ENCODE assay signal across 25 mouse cellular contexts in the genomic region with DNA sequence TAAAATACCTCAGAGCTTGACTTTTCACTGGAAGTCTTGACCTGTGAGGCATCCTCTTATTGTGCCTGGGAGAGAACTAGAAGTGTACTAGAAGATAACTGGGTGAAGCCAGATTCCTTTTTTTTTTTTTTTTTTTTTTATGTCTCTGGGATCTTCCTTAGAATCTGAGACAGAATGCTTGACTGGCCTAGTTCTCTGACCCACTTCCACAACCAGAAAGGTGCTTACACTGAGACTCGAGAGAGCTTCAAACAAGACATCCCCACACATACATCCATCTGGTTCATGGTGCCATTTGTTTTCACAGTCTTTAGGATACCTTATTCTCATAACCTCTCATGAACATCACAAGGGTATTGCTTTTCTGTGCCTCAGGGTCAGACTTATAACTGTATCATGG.
DNase-seq lines count a peak whose midpoint lies in the region; ATAC-seq and TF ChIP-seq lines count a peak whose summit lies in the region.
"Had no signal": no experiment of that assay in that cellular context is flagged by ENCODE, and none has a peak within 500 bp of the region (broad histone marks: within the 10 kb centered on the region; RNA-seq: fewer than 3 reads in every experiment).

No protein-coding gene starts in this region.

- 86% methylated on average over 1 of the region's 1 CpGs for WGBS in heart, embryonic 16.5 days
- whole genome bisulfite sequencing in heart, embryonic 11.5 days (ENCODE audit: insufficient replicate concordance), result 74% methylated on average over 1 of the region's 1 CpGs
- 94% methylated on average over 1 of the region's 1 CpGs for WGBS in liver, adult 2 months
- 77% methylated on average over 1 of the region's 1 CpGs for WGBS in liver, embryonic 12.5 days (ENCODE audit: insufficient replicate concordance)
- 60% methylated on average over 1 of the region's 1 CpGs for WGBS in lung, embryonic 16.5 days

- H3K4me2 ChIP-seq in heart, embryonic 16.5 days (ENCODE audit: low read depth, low read length), result no peak overlapping the region
- no peak overlapping the region for H3K4me2 ChIP-seq in heart, embryonic 11.5 days
- no peak overlapping the region for H3K4me2 ChIP-seq in liver, embryonic 12.5 days
- no peak overlapping the region for H3K4me2 ChIP-seq in lung, embryonic 16.5 days (ENCODE audit: low read depth, low read length)
- H3K4me2 ChIP-seq: hindbrain, embryonic 14.5 days; liver, embryonic 13.5 days; midbrain, embryonic 12.5 days; neural tube, embryonic 12.5 days had no signal

- no peaks in the 10 kb centered on the region for H3K9me3 ChIP-seq in heart, embryonic 16.5 days (replicated peaks; ENCODE audit: control insufficient read depth, low read length)
- no peaks in the 10 kb centered on the region for H3K9me3 ChIP-seq in heart, embryonic 11.5 days (replicated peaks; ENCODE audit: control insufficient read depth, low read length)
- H3K9me3 ChIP-seq in liver, embryonic 12.5 days (replicated peaks), result no peaks in the 10 kb centered on the region
- H3K9me3 ChIP-seq in lung, embryonic 16.5 days (ENCODE audit: control insufficient read depth, low read length), result no peaks in the 10 kb centered on the region
- H3K9me3 ChIP-seq: heart, embryonic 12.5 days; liver, embryonic 13.5 days; midbrain, embryonic 12.5 days; neural tube, embryonic 12.5 days had no signal

- H3K79me2 ChIP-seq in liver, adult 2 months (ENCODE audit: control insufficient read depth, insufficient read depth, low read length), result peaks cover 16% of the 10 kb centered on the region; the same call in 1 of the 2 replicates

- H3K36me3 ChIP-seq in heart, embryonic 16.5 days (ENCODE audit: control insufficient read depth, insufficient read depth), result peaks cover 48% of the 10 kb centered on the region
- H3K36me3 ChIP-seq in heart, embryonic 11.5 days (ENCODE audit: control insufficient read depth, insufficient read depth, low read length), result peaks cover 9% of the 10 kb centered on the region
- peaks cover 73% of the 10 kb centered on the region for H3K36me3 ChIP-seq in liver, adult 2 months (ENCODE audit: control insufficient read depth, insufficient read depth, low read length)
- H3K36me3 ChIP-seq in liver, embryonic 12.5 days, result peaks cover 93% of the 10 kb centered on the region
- H3K36me3 ChIP-seq in lung, embryonic 16.5 days (ENCODE audit: control insufficient read depth, insufficient read depth, low read length), result peaks cover 53% of the 10 kb centered on the region
- H3K36me3 ChIP-seq: midbrain, embryonic 12.5 days; neural tube, embryonic 12.5 days had no signal

- no peak for ATAC-seq in heart, embryonic 16.5 days (replicated peaks; ENCODE audit: extremely low read depth, insufficient read depth, low FRiP score)
- no peak for ATAC-seq in heart, embryonic 11.5 days (replicated peaks; ENCODE audit: insufficient number of reproducible peaks, low FRiP score, low TSS enrichment)
- ATAC-seq in liver, embryonic 12.5 days, result no peak
- ATAC-seq in lung, embryonic 16.5 days (ENCODE audit: low read depth), result no peak
- ATAC-seq: forebrain, embryonic 16.5 days had no signal

- H3K27ac ChIP-seq in heart, embryonic 16.5 days (ENCODE audit: low read length), result peak overlapping the region; percentile 80; the same call in 1 of the 2 replicates
- no peak overlapping the region for H3K27ac ChIP-seq in heart, embryonic 11.5 days (ENCODE audit: low read depth, low read length)
- H3K27ac ChIP-seq in liver, adult 2 months (replicated peaks; ENCODE audit: insufficient read depth, low read depth, low read length), result 0 out of 2 replicates have a peak overlapping the region, but pooled peaks have one; percentile 38
- H3K27ac ChIP-seq in liver, embryonic 12.5 days, result no peak overlapping the region
- peak overlapping the region; percentile 43 for H3K27ac ChIP-seq in lung, embryonic 16.5 days (ENCODE audit: low read length)
- H3K27ac ChIP-seq: hindbrain, embryonic 14.5 days; midbrain, embryonic 12.5 days; neural tube, embryonic 12.5 days had no signal

- H3K4me3 ChIP-seq in heart, embryonic 16.5 days (ENCODE audit: low read length), result no peak overlapping the region
- no peak overlapping the region for H3K4me3 ChIP-seq in heart, embryonic 11.5 days (ENCODE audit: low read depth, low read length)
- no peak overlapping the region for H3K4me3 ChIP-seq in liver, adult 2 months (ENCODE audit: insufficient read depth, low read depth, low read length)
- no peak overlapping the region for H3K4me3 ChIP-seq in liver, embryonic 12.5 days
- no peak overlapping the region for H3K4me3 ChIP-seq in lung, embryonic 16.5 days (ENCODE audit: low read length)
- H3K4me3 ChIP-seq: erythroblast, embryonic 14.5 days; heart, embryonic 12.5 days; liver, embryonic 13.5 days; midbrain, embryonic 12.5 days; myocyte; neural tube, embryonic 12.5 days had no signal

- DNase-seq in liver, adult 2 months (ENCODE audit: extremely low read depth, low read depth, low spot score), result no peak
- DNase-seq in lung, adult 18-20 months, result no peak
- DNase-seq in left cerebral cortex, adult 18-20 months (ENCODE audit: low spot score in 2 of 2), result no peak
- DNase-seq: adrenal gland, postnatal 36 days; B cell, adult 2 months; cerebellum, adult 2 months; cerebellum, postnatal 14 days; gastrocnemius, postnatal 10 days; layer of hippocampus, adult 9-11 months; liver, embryonic 13.5 days; right cerebral cortex, adult 18-20 months; spleen, adult 18-20 months; thymus, adult 18-20 months; thymus, postnatal 25 days had no signal

- H3K9ac ChIP-seq in heart, embryonic 16.5 days (ENCODE audit: low read length), result no peak overlapping the region
- no peak overlapping the region for H3K9ac ChIP-seq in heart, embryonic 11.5 days (ENCODE audit: low read depth, low read length)
- no peak overlapping the region for H3K9ac ChIP-seq in liver, adult 2 months (ENCODE audit: low read depth, low read length)
- H3K9ac ChIP-seq in liver, embryonic 12.5 days, result no peak overlapping the region
- no peak overlapping the region for H3K9ac ChIP-seq in lung, embryonic 16.5 days (ENCODE audit: low read length)
- H3K9ac ChIP-seq: heart, embryonic 12.5 days; hindbrain, embryonic 14.5 days; liver, embryonic 13.5 days; midbrain, embryonic 12.5 days; neural tube, embryonic 12.5 days had no signal

- no peak for TF ChIP-seq CTCF in liver, adult 2 months (IDR thresholded peaks at IDR 0.05; ENCODE audit: low read depth, low read length)

- TF ChIP-seq POLR2A in liver, adult 2 months (IDR thresholded peaks at IDR 0.05; ENCODE audit: extremely low read depth, insufficient read depth, low read length), result no peak

- H3K27me3 ChIP-seq in heart, embryonic 16.5 days (ENCODE audit: control insufficient read depth, insufficient read depth, low read length), result no peaks in the 10 kb centered on the region
- H3K27me3 ChIP-seq in heart, embryonic 11.5 days (ENCODE audit: control insufficient read depth, insufficient read depth, low read length), result no peaks in the 10 kb centered on the region
- no peaks in the 10 kb centered on the region for H3K27me3 ChIP-seq in liver, adult 2 months (ENCODE audit: control insufficient read depth, insufficient read depth, low read length)
- no peaks in the 10 kb centered on the region for H3K27me3 ChIP-seq in liver, embryonic 12.5 days (replicated peaks)
- no peaks in the 10 kb centered on the region for H3K27me3 ChIP-seq in lung, embryonic 16.5 days (ENCODE audit: control insufficient read depth, insufficient read depth, low read depth, low read length)
- H3K27me3 ChIP-seq: heart, embryonic 12.5 days; liver, embryonic 13.5 days; midbrain, embryonic 12.5 days; neural tube, embryonic 12.5 days had no signal

- H3K4me1 ChIP-seq in heart, embryonic 16.5 days (ENCODE audit: control insufficient read depth, insufficient read depth, low read length), result peaks cover 24% of the 10 kb centered on the region
- H3K4me1 ChIP-seq in heart, embryonic 11.5 days (ENCODE audit: control insufficient read depth, insufficient read depth, low read length), result peaks cover 14% of the 10 kb centered on the region
- peaks cover 28% of the 10 kb centered on the region for H3K4me1 ChIP-seq in liver, adult 2 months (ENCODE audit: control insufficient read depth, insufficient read depth, low read length)
- peaks cover 35% of the 10 kb centered on the region for H3K4me1 ChIP-seq in liver, embryonic 12.5 days
- H3K4me1 ChIP-seq in lung, embryonic 16.5 days (replicated peaks; ENCODE audit: control insufficient read depth, insufficient read depth, low read length), result no peaks in the 10 kb centered on the region
- H3K4me1 ChIP-seq: midbrain, embryonic 12.5 days; neural tube, embryonic 12.5 days had no signal

Comparison
In these comparisons a context has a peak if more than half of its experiments do, and no peak if none do; other contexts are left out.
1. H3K27ac ChIP-seq: peak in heart, embryonic 16.5 days (single experiment), liver, adult 2 months (single experiment) and lung, embryonic 16.5 days (single experiment); none in heart, embryonic 11.5 days (single experiment) and liver, embryonic 12.5 days (single experiment).